Mouse (Mus musculus) midbrain, embryonic 12.5 days (tissue): Measurements from ENCODE around the gene Trpv4. TPM values are rescaled to one million over a fixed set of nuclear protein-coding genes. Genes with fewer than 3 reads are reported as not detected.

Source experiments
- polyA plus RNA-seq: library from polyadenylated mRNA; unstranded; fragments of >200 nt; fragmentation: Nextera tagmentation; extraction: Ambion mirVana; gene quantifications from 2 replicates; pipeline ENCODE4 v1.2.1, GENCODE M21; 2016

The Trpv4 gene
- polyA plus RNA-seq, 1 experiment from 2014 or later: 0.20 TPM

Other genes starting within 250 kb of the Trpv4 start
- 26.2 and 27.0 TPM in 2 replicates for gene Mmab, start 214.4 kb downstream of the Trpv4 start, polyA plus RNA-seq
- gene Mvk, start 214.2 kb downstream of the Trpv4 start, polyA plus RNA-seq: 51.0 and 58.9 TPM in 2 replicates
- 9.4 and 10.2 TPM in 2 replicates for gene Fam222a, start 90.4 kb downstream of the Trpv4 start, polyA plus RNA-seq
- gene Gltp, start 32.6 kb upstream of the Trpv4 start, polyA plus RNA-seq: 60.6 and 62.0 TPM in 2 replicates
- 21.5 and 24.6 TPM in 2 replicates for gene Tchp, start 49.3 kb upstream of the Trpv4 start, polyA plus RNA-seq
- 71.1 and 77.7 TPM in 2 replicates for gene Ankrd13a, start 116.3 kb upstream of the Trpv4 start, polyA plus RNA-seq
- 48.4 and 52.6 TPM in 2 replicates for gene Git2, start 117.1 kb upstream of the Trpv4 start, polyA plus RNA-seq
- gene 1500011B03Rik, start 165.0 kb upstream of the Trpv4 start, polyA plus RNA-seq: 154 and 167 TPM in 2 replicates
- not detected in 2 replicates for gene 4930519G04Rik, start 195.2 kb upstream of the Trpv4 start, polyA plus RNA-seq
- gene Gm9936, start 200.3 kb upstream of the Trpv4 start, polyA plus RNA-seq: 0.47 and 0.71 TPM in 2 replicates
- 1.4 and 2.0 TPM in 2 replicates for gene Oasl2, start 238.5 kb upstream of the Trpv4 start, polyA plus RNA-seq